ENCODE assay signal across 8 mouse cellular contexts in the genomic region with DNA sequence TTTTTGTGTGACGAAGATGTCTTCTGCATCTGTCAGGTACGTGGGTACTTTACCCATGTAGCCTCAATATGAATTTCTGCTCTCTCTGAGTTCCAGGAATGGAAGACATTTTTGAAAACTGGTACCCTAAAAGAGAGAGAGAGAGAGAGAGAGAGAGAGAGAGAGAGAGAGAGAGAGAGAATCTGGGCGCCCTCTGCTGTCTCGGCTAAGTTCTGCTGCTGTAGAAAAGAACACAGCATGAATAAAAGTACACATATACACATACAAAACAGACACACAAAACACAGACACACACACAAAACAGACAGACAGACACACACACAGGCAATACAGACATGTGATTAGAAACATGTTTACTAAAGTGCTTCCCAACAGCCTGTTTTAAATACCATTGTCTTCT. TPM values are rescaled to one million over a fixed set of nuclear protein-coding genes. Genes with fewer than 3 reads are reported as not detected.
DNase-seq lines count a peak whose midpoint lies in the region; ATAC-seq and TF ChIP-seq lines count a peak whose summit lies in the region.

No protein-coding gene starts in this region.

- DNase-seq in A20 (ENCODE audit: low read depth, low spot score), result peak; percentile 27
- DNase-seq in adrenal gland, postnatal 25 days, result peak; percentile 63
- DNase-seq in gastrocnemius, adult 18-20 months (ENCODE audit: low spot score), result peak; percentile 61
- peak; percentile 62 to 67 for DNase-seq in left cerebral cortex, adult 18-20 months (ENCODE audit: low spot score in 2 of 2)
- peak; percentile 77 for DNase-seq in right cerebral cortex, postnatal 14 days

- no peaks in the 10 kb centered on the region for H3K27me3 ChIP-seq in intestine, postnatal 0 days (replicated peaks; ENCODE audit: control insufficient read depth, insufficient read depth, low read length)
- no peaks in the 10 kb centered on the region; the same call in 1 of the 2 replicates for H3K27me3 ChIP-seq in intestine, embryonic 16.5 days (replicated peaks; ENCODE audit: control insufficient read depth, insufficient read depth, low read length)

- peaks cover 28% of the 10 kb centered on the region for H3K36me3 ChIP-seq in intestine, postnatal 0 days (ENCODE audit: control insufficient read depth, insufficient read depth)
- 0 out of 2 replicates have a peak, but pooled peaks cover 4% of the 10 kb centered on the region for H3K36me3 ChIP-seq in intestine, embryonic 16.5 days (ENCODE audit: control insufficient read depth, insufficient read depth, low read length)

- H3K9me3 ChIP-seq in intestine, postnatal 0 days (ENCODE audit: control insufficient read depth), result no peaks in the 10 kb centered on the region
- H3K9me3 ChIP-seq in intestine, embryonic 16.5 days (ENCODE audit: control insufficient read depth, low read length), result no peaks in the 10 kb centered on the region

- no peak overlapping the region for H3K4me2 ChIP-seq in intestine, postnatal 0 days (replicated peaks; ENCODE audit: low read depth)
- no peak overlapping the region for H3K4me2 ChIP-seq in intestine, embryonic 16.5 days (ENCODE audit: low read depth, low read length)

- no peaks in the 10 kb centered on the region for H3K4me1 ChIP-seq in intestine, postnatal 0 days (replicated peaks; ENCODE audit: control insufficient read depth, insufficient read depth, low read length)
- H3K4me1 ChIP-seq in intestine, embryonic 16.5 days (ENCODE audit: control insufficient read depth, insufficient read depth, low read length), result no peaks in the 10 kb centered on the region

- no peak overlapping the region for H3K9ac ChIP-seq in intestine, postnatal 0 days (ENCODE audit: low read depth, low read length)
- H3K9ac ChIP-seq in intestine, embryonic 16.5 days (ENCODE audit: low read depth, low read length), result no peak overlapping the region

- ATAC-seq in intestine, postnatal 0 days, result no peak
- ATAC-seq in intestine, embryonic 16.5 days, result no peak
- no peak for ATAC-seq in inflammation-experienced regulatory T-cells, adult 6 months

- peak; percentile 75 for TF ChIP-seq CTCF in intestine, postnatal 0 days (IDR thresholded peaks at IDR 0.05; ENCODE audit: low read depth)

- WGBS in intestine, postnatal 0 days, result 59% methylated on average over 4 of the region's 4 CpGs
- 59% methylated on average over 4 of the region's 4 CpGs for WGBS in intestine, embryonic 16.5 days

- no peak overlapping the region for H3K27ac ChIP-seq in intestine, postnatal 0 days (ENCODE audit: low read depth, low read length)
- no peak overlapping the region for H3K27ac ChIP-seq in intestine, embryonic 16.5 days (ENCODE audit: low read length)

- H3K4me3 ChIP-seq in intestine, postnatal 0 days (ENCODE audit: low read depth, low read length), result no peak overlapping the region
- no peak overlapping the region for H3K4me3 ChIP-seq in intestine, embryonic 16.5 days (ENCODE audit: low read length)

RNA-seq across cellular contexts. Expression of a gene that starts 27.4 kb away (rescaled TPM):
- 28.3 and 28.5 TPM in 2 replicates for polyA plus RNA-seq in intestine, postnatal 0 days (2015; fragmentation: Nextera tagmentation; extraction: Ambion mirVana)
- 59.4 and 63.4 TPM in 2 replicates for polyA plus RNA-seq in intestine, embryonic 16.5 days (2015; fragmentation: Nextera tagmentation; extraction: Ambion mirVana)
- total RNA-seq in adrenal gland, postnatal 25 days (2021), result 40.8 and 41.1 TPM in 2 replicates
- 10 to 100 TPM; 24.7 to 25.2 TPM for total RNA-seq in gastrocnemius, adult 18-20 months (2021)
- total RNA-seq in left cerebral cortex, adult 18-20 months (2021), result 10 to 100 TPM; 29.5 to 30.7 TPM
- polyA plus RNA-seq in inflammation-experienced regulatory T-cells, adult 6 months (2017; shearing (Covaris generic)), result 10 to 100 TPM; 52.3 to 62.0 (median 56.7) TPM

RNA-seq across cellular contexts. Expression of a gene that starts 27.5 kb away (rescaled TPM):
- 17.2 and 17.4 TPM in 2 replicates for polyA plus RNA-seq in intestine, postnatal 0 days (2015; fragmentation: Nextera tagmentation; extraction: Ambion mirVana)
- 66.0 and 76.1 TPM in 2 replicates for polyA plus RNA-seq in intestine, embryonic 16.5 days (2015; fragmentation: Nextera tagmentation; extraction: Ambion mirVana)
- 44.0 and 49.5 TPM in 2 replicates for total RNA-seq in adrenal gland, postnatal 25 days (2021)
- total RNA-seq in gastrocnemius, adult 18-20 months (2021), result 10 to 100 TPM; 25.2 to 26.0 TPM
- 10 to 100 TPM; 28.3 to 29.5 TPM for total RNA-seq in left cerebral cortex, adult 18-20 months (2021)
- polyA plus RNA-seq in inflammation-experienced regulatory T-cells, adult 6 months (2017; shearing (Covaris generic)), result 10 to 100 TPM; 18.6 to 40.0 (median 25.5) TPM

Comparison
In these comparisons a context has a peak if more than half of its experiments do, and no peak if none do; other contexts are left out.
1. DNase-seq: peak in every context shown above with its lines; median percentile 77 in right cerebral cortex, postnatal 14 days; 64 in left cerebral cortex, adult 18-20 months; 63 in adrenal gland, postnatal 25 days; 61 in gastrocnemius, adult 18-20 months; 27 in A20.